Mouse (Mus musculus) urinary bladder, adult 18-20 months (tissue): ENCODE measurements around the gene Tob2.

Experiments used
- DNase-seq, 2 experiments: peaks; one replicate each; pipeline ENCODE4 v3.0.0; 2022; ENCODE audit warnings: low spot score in 2 of 2, mixed read lengths in 2 of 2

Tob2 gene

GRCm38 (mm10) chr15:81858517-81859329 is at the start of gene Tob2:
Gene Tob2, minus strand, starts transcription at chr15:81858796.
- DNase-seq = peak; percentile 53 to 69

DNA sequence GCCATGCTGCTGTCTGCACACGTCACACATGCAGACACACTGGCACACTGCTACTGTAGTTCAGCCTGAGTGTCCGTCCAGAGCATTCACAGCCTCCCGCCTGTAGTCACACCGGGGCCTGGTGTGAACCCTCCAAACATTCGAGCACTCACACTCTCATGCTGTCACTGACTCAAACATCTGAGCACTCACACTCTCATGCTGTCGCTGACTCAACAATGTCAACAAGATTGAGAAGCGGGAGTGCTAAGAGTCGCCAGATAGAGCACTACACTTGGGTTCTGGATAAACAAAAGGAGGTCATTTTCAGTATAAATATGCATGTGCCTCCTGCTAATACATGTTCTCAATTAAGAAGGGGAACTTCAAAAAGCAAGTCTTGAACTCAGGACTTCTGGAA is 49.4 kb upstream of the Tob2 start:
- DNase-seq = no peak

DNA sequence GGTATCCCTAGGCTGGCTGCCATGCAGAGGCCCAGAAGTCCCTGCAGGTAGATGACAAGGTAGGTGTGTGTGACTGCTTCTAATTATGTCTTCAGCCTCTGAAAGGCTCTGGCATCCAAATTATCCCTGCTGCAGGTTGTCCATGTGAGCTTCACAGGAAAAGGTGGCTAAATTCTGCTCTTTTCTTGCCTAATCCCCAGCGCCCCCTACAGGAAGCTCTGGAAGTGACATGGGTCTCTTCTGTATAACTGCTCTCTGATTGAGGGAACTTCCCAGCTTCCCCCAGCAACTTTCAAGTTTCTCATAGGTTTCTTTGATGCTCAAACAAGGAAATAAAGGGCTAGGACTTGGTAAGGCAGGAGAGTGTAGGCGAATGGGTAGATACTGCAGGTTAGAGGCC is 46.3 kb upstream of the Tob2 start:
- peak in 1 of 2 experiments; percentile 47 for DNase-seq

GRCm38 (mm10) chr15:81898751-81899150 is 40.2 kb upstream of the Tob2 start:
- DNase-seq = no peak

DNA sequence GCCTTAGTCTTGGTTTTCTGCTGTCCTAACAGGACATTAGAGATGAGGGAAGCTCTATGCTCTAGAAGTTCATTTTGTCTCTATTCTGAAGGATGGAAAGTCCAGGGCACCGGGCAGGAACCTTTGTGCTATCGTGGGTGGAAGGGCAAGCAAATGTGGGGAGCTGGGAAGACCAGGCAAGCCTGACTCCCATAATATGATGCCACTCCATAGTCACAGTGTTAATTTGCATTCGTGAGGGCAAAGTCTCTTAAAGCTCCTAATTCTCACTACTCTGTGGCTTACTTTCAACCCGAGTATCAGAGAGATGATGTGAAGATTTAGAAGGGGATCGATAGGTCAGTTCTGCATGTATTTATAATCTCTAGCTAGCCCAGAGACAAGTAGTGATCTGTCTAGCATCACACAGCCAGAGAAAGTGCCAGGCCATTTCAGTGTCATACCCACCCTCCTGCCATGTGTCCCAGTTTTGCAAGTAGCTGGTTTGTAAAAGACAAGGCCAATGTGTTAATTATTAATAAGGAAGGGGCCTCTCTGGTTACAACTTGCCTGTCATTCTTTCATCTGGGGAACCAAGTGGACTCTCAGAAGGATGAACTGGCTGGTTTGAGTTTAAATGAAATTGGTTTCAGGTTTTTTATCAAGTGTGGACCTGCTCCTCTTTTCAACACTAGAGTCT is 39.1 kb upstream of the Tob2 start:
- DNase-seq = no peak

GRCm38 (mm10) chr15:81896407-81896806 is 37.8 kb upstream of the Tob2 start:
- no peak for DNase-seq

- no peak for DNase-seq
Measured at GRCm38 (mm10) chr15:81894002-81894401, 35.4 kb upstream of the Tob2 start.

- no peak for DNase-seq
Measured at GRCm38 (mm10) chr15:81891822-81892580, 33.4 kb upstream of the Tob2 start.

DNA sequence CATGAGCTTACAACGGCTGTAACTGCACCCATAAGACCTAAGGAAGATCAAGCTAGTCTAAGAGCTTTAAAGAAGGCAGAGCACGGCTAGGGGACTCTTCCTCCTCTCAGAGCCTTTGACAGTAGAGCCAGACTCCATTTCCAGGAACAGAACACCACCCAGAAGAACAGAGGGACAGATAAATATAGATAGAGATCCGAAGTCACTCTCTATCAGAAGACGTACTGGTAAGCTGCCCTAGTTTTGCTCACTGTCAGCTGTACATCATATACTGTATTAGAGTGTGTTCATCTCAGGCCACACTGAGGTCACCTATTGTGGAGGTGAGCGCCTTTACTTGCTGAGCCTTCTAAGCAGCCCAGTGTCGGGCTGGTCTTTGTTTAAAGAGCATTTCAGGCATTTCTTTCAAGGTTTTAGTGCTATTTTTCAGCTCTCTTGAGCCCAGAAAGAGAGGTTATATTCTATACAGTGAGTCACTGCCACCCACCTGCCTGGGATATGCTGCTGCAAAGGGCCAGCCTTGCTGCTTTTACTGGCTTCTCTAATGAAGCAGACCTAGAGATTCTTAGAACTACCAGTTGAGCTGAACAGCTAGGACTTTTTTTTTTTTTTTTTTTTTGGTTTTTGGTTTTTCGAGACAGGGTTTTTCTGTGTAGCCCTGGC is 32.7 kb upstream of the Tob2 start:
- DNase-seq = no peak

DNA sequence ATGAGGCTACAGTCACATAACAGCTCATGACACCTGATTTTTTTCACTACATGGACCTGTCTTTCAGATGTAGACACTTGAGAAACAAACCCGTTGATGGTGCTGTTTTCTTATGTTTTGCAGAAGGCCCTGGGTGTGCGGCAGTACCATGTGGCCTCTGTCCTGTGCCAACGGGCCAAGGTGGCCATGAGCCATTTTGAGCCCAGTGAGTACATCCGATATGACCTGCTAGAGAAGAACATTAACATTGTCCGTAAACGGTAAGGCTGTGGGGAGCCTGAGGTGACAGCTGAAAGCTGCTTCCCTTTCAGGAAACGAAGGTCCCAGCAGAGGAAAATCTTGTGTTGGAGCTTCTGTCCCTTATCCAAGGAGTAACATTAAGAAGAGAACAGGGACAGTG is 30.6 kb upstream of the Tob2 start:
- DNase-seq = no peak

GRCm38 (mm10) chr15:81886795-81887550 is 28.4 kb upstream of the Tob2 start:
- no peak for DNase-seq

DNA sequence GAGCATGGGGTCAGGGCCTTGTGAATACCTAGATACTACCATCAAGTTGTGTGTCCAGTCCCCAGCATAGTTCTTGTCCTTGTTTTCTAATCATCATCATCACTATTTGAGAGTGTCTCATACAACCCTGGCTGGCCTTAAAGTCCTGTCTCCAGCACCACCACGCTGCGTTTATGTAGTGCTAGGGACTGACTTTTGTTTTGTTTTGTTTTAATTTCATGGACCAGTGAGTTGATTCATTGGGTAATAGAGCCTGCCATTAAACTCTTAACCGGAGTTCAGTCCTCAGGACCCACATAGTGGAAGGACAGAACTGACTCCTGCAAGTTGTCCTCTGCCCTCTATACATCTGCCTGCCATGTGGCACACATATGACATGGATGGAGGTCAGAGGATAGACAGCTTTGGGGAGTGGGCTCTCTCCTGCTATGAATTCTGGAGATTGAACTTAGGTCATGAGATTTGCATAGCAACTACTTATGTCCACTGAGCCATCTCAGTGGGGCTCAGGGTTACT is 26.9 kb upstream of the Tob2 start:
- no peak for DNase-seq

DNA sequence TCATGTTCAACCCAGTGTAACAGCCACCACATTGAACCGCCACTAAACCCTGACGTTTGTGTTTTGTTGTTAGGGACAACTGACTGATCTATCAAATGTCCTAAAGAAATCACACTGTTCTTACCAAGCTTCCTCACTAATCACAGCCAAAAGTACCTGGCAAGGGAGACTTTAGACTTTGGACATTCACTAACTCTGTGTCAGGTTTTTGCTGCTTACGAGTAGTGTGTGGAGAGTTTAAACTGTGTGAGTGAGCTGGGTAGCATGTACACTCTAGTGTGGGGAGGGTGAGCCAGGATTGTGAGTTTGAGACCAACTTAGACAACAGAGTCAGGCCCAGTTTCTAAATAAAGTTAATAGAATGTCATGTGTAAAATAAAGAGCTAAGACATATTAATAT is 23.8 kb upstream of the Tob2 start:
- no peak for DNase-seq

GRCm38 (mm10) chr15:81879531-81880401 is 21.2 kb upstream of the Tob2 start:
- DNase-seq = no peak

GRCm38 (mm10) chr15:81872262-81873136 is 13.9 kb upstream of the Tob2 start, which contains the start of gene Aco2:
Gene Aco2, plus strand, starts transcription at chr15:81872309.
- DNase-seq = peak; percentile 98 to 99

GRCm38 (mm10) chr15:81871604-81872261 is 13.1 kb upstream of the Tob2 start, which contains the start of gene Phf5a:
Gene Phf5a, minus strand, starts transcription at chr15:81871911.
- DNase-seq = peak; percentile 73 to 74

DNA sequence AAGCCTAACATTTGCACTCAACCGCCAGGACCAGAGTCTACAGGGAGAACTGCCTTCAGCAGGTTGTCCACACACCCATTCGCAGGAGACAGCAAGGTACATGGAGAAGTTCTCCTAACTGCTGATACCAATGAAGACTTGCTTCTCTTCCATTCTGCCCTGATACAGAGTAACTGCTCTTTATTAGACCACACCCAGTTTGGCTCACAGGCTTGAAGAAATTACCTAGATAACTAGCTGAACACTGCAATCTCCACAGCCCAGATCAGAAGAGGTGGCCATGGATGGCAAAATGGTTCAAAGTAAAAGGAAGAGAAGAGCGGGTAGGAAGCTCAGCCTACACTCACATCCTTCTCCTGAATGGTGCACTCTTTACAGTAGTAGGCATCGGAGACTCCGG is 11.4 kb upstream of the Tob2 start:
- DNase-seq = no peak

GRCm38 (mm10) chr15:81864238-81864637 is 5.6 kb upstream of the Tob2 start:
- no peak for DNase-seq
